9 mouse cellular contexts compared by ENCODE assay signal in the genomic region with DNA sequence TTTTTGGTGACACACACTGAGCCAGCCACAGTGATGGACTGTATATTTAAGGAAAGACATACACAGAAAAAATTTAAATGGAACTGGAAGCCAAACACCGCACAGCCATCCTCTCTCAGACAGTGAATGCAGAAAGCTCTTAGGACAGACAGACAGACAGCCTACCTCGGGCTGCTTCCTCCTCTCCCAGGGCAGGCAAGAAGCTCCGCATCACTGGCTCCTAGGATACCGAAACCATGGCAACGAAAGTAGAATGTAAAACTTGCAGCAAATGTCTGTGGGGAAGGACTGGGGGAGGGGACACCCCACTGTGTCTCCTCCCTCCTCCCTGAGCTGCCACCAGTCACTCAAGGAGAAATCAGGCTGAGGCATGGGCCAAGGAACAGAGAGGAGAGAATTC. TPM values are rescaled to one million over a fixed set of nuclear protein-coding genes. Genes with fewer than 3 reads are reported as not detected.
A peak's percentile ranks its signal among the peaks of the same experiment; 100 is the strongest.
DNase-seq lines count a peak whose midpoint lies in the region; ATAC-seq and TF ChIP-seq lines count a peak whose summit lies in the region.
"Had no signal": no experiment of that assay in that cellular context is flagged by ENCODE, and none has a peak within 500 bp of the region (broad histone marks: within the 10 kb centered on the region; RNA-seq: fewer than 3 reads in every experiment).

No protein-coding gene starts in this region.

- no peak overlapping the region for H3K9ac ChIP-seq in heart, embryonic 15.5 days
- H3K9ac ChIP-seq in midbrain, embryonic 16.5 days (ENCODE audit: low read depth, low read length), result 0 out of 2 replicates have a peak overlapping the region, but pooled peaks have one; percentile 33

- TF ChIP-seq POLR2A in brain, embryonic 14.5 days (IDR thresholded peaks at IDR 0.05; ENCODE audit: borderline replicate concordance, extremely low read depth, insufficient read depth, insufficient read length, poor library complexity, severe bottlenecking), result no peak

- H3K4me3 ChIP-seq in heart, embryonic 15.5 days, result no peak overlapping the region
- peak overlapping the region; percentile 13 for H3K4me3 ChIP-seq in left cerebral cortex, adult 2 months
- H3K4me3 ChIP-seq in midbrain, embryonic 16.5 days (ENCODE audit: low read depth, low read length), result no peak overlapping the region

- peaks cover 45% of the 10 kb centered on the region for H3K36me3 ChIP-seq in heart, embryonic 15.5 days
- peaks cover 12% of the 10 kb centered on the region; the same call in 1 of the 2 replicates for H3K36me3 ChIP-seq in midbrain, embryonic 16.5 days (ENCODE audit: control insufficient read depth, insufficient read depth, low read length)

- no peak overlapping the region for H3K4me2 ChIP-seq in heart, embryonic 15.5 days
- peak overlapping the region; percentile 40 for H3K4me2 ChIP-seq in midbrain, embryonic 16.5 days (ENCODE audit: low read length)

- peak overlapping the region; percentile 45 for H3K27ac ChIP-seq in heart, embryonic 15.5 days
- H3K27ac ChIP-seq in left cerebral cortex, adult 2 months, result peak overlapping the region; percentile 98
- H3K27ac ChIP-seq in midbrain, embryonic 16.5 days (ENCODE audit: low read length), result peak overlapping the region; percentile 97

- ATAC-seq in heart, embryonic 15.5 days (replicated peaks; ENCODE audit: insufficient number of reproducible peaks, insufficient read depth, low FRiP score, low read depth), result no peak
- ATAC-seq in granulocyte monocyte progenitor cell, adult 5-6 weeks (replicated peaks; ENCODE audit: poor library complexity, severe bottlenecking), result peak; percentile 22
- ATAC-seq in midbrain, embryonic 16.5 days, result peak; percentile 17
- ATAC-seq: Patski had no signal

- 65% methylated on average over 5 of the region's 5 CpGs for WGBS in heart, embryonic 15.5 days
- 8% methylated on average over 5 of the region's 5 CpGs for WGBS in midbrain, embryonic 16.5 days

- intact Hi-C loops in heart, postnatal 36 days (cut with DNase I), result no loop called here
- intact Hi-C loops in left cerebral cortex, adult 2 months (cut with DNase I), result loop anchor here (5.0 kb wide), 1 partner anchor 210 kb away; the partner anchor contains the start of gene Spock2

- DNase-seq in heart, postnatal 36 days, result no peak
- DNase-seq in brain, embryonic 14.5 days (ENCODE audit: low read depth), result peak; percentile 98
- peak; percentile 71 to 85 for DNase-seq in left cerebral cortex, adult 2 months (ENCODE audit: extremely low spot score in 1 of 2, low spot score in 2 of 2)
- no peak for DNase-seq in cerebellum, postnatal 36 days
- no peak for DNase-seq in gastrocnemius, postnatal 10 days

- peaks cover 66% of the 10 kb centered on the region for H3K4me1 ChIP-seq in heart, embryonic 15.5 days (replicated peaks)
- peaks cover 59% of the 10 kb centered on the region for H3K4me1 ChIP-seq in midbrain, embryonic 16.5 days (ENCODE audit: control insufficient read depth, insufficient read depth, low read length)

- H3K9me3 ChIP-seq in heart, embryonic 15.5 days (replicated peaks), result no peaks in the 10 kb centered on the region
- no peaks in the 10 kb centered on the region for H3K9me3 ChIP-seq in midbrain, embryonic 16.5 days (replicated peaks; ENCODE audit: control insufficient read depth, low read length, poor library complexity, severe bottlenecking)

- TF ChIP-seq CTCF in brain, embryonic 14.5 days (IDR thresholded peaks at IDR 0.05; ENCODE audit: borderline replicate concordance, extremely low read depth, insufficient read depth, insufficient read length), result no peak
- no peak for TF ChIP-seq CTCF in left cerebral cortex, adult 2 months (IDR thresholded peaks at IDR 0.05)

- no peaks in the 10 kb centered on the region for H3K27me3 ChIP-seq in heart, embryonic 15.5 days
- no peaks in the 10 kb centered on the region for H3K27me3 ChIP-seq in midbrain, embryonic 16.5 days (ENCODE audit: control insufficient read depth, insufficient read depth, low read depth, low read length)
- H3K27me3 ChIP-seq: Patski had no signal

RNA-seq across cellular contexts. Expression of gene Dnajb12, which starts 18.2 kb away (rescaled TPM):
- polyA plus RNA-seq in heart, embryonic 15.5 days (2015; fragmentation: Nextera tagmentation; extraction: Ambion mirVana), result 17.8 and 23.3 TPM in 2 replicates
- 10 to 100 TPM; 39.8 to 43.5 TPM for total RNA-seq in heart, postnatal 36 days (2021)
- 22.6 and 34.0 TPM in 2 replicates for polyA plus RNA-seq in brain, embryonic 14.5 days (2012; rRNA removed)
- total RNA-seq in granulocyte monocyte progenitor cell, adult 5-6 weeks (2014; fragmentation: Nextera tagmentation), result 18.8 and 26.9 TPM in 2 replicates
- total RNA-seq in granulocyte monocyte progenitor cell, adult 5-6 weeks (2017), result 14.3 and 25.0 TPM in 2 replicates
- 10 to 100 TPM; 50.6 to 52.2 TPM for total RNA-seq in left cerebral cortex, adult 2 months (2021)
- 18.5 and 19.1 TPM in 2 replicates for polyA plus RNA-seq in midbrain, embryonic 16.5 days (2015; fragmentation: Nextera tagmentation; extraction: Ambion mirVana)
- total RNA-seq in gastrocnemius, postnatal 10 days (2021), result 10 to 100 TPM; 44.0 to 44.9 TPM

RNA-seq across cellular contexts. Expression of gene Ddit4, which starts 54.1 kb away (rescaled TPM):
- polyA plus RNA-seq in heart, embryonic 15.5 days (2015; fragmentation: Nextera tagmentation; extraction: Ambion mirVana), result 22.7 and 33.4 TPM in 2 replicates
- 10 to 100 TPM; 37.1 to 64.2 TPM for total RNA-seq in heart, postnatal 36 days (2021)
- 82.4 and 114 TPM in 2 replicates for polyA plus RNA-seq in brain, embryonic 14.5 days (2012; rRNA removed)
- 0.49 TPM in 1 of 2 replicates, not detected in the other for total RNA-seq in granulocyte monocyte progenitor cell, adult 5-6 weeks (2014; fragmentation: Nextera tagmentation)
- total RNA-seq in granulocyte monocyte progenitor cell, adult 5-6 weeks (2017), result 2.0 and 2.2 TPM in 2 replicates
- 10 to 100 TPM; 46.9 to 71.1 TPM for total RNA-seq in left cerebral cortex, adult 2 months (2021)
- polyA plus RNA-seq in midbrain, embryonic 16.5 days (2015; fragmentation: Nextera tagmentation; extraction: Ambion mirVana), result 52.7 and 66.3 TPM in 2 replicates
- 10 to 100 TPM; 14.2 to 39.1 TPM for total RNA-seq in gastrocnemius, postnatal 10 days (2021)

Comparison
In these comparisons a context has a peak if more than half of its experiments do, and no peak if none do; other contexts are left out.
1. H3K27ac ChIP-seq: peak in every context shown above with its lines; median percentile 98 in left cerebral cortex, adult 2 months; 97 in midbrain, embryonic 16.5 days; 45 in heart, embryonic 15.5 days.
2. DNase-seq: peak in brain, embryonic 14.5 days (single experiment) and left cerebral cortex, adult 2 months (2 of 2); none in heart, postnatal 36 days (0 of 2), cerebellum, postnatal 36 days (0 of 2) and gastrocnemius, postnatal 10 days (single experiment).
3. RNA of gene Ddit4, which starts 54.1 kb away (total RNA-seq): 46.9 to 71.1 TPM in left cerebral cortex, adult 2 months, 37.1 to 64.2 TPM in heart, postnatal 36 days and 14.2 to 39.1 TPM in gastrocnemius, postnatal 10 days; 0.49 to 2.2 TPM in granulocyte monocyte progenitor cell, adult 5-6 weeks; every median in the first group is over 4 times any median in the second.